Mouse (Mus musculus): Measurements from ENCODE around the gene Myh10.

- TF ChIP-seq CTCF (IDR thresholded peaks at IDR 0.05) (no peak; the same call in 1 of the 2 replicates), POLR2A (IDR thresholded peaks at IDR 0.05; ENCODE audit: insufficient read depth, low read depth, low read length) (no peak)
These were observed 116.4 kb downstream of the Myh10 start for GRCm38 (mm10) chr11:68807787-68808186.

All from heart, adult 2 months (tissue).